Mouse (Mus musculus): ENCODE results near the gene Egflam.

Egflam gene

DNA sequence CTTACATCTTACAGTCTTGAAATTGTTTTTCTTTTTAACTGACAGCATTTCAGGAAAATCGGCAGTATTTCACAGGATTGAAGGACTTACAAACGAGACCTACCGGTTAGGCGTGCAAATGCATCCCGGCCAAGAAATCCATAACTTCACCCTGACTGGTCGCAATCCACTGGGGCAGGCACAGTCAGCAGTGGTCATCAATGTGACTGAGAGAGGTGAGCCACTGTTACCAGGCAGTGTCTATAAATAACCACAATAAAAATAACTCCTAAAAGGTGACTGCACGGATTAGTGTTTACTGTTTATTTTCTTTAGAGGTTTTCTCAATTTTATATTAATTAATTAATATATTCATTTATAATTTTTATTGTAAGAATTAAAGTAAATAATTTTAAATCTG, 224.8 kb downstream of the Egflam start:
- DNase-seq (ENCODE audit: low spot score), result no peak

DNA sequence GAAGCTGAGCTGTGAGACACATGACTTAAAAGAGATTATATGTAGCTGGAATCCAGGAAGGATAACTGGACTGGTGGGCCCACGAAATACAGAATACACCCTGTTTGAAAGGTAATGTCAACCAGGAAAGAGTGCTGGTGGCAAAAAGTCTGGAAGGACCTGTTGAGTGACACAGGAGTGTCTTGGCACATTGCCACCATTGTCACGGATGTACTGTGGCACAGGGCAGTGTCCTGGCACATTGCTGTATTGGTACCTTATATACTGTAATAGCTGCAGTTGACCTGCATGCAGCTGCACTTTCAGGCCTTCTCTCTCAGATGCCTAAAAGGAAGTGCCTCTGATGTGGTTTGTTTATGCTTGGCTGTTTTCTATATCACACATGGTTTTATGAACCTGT, 225.3 kb downstream of the Egflam start:
- no peak for DNase-seq (ENCODE audit: low spot score)

DNA sequence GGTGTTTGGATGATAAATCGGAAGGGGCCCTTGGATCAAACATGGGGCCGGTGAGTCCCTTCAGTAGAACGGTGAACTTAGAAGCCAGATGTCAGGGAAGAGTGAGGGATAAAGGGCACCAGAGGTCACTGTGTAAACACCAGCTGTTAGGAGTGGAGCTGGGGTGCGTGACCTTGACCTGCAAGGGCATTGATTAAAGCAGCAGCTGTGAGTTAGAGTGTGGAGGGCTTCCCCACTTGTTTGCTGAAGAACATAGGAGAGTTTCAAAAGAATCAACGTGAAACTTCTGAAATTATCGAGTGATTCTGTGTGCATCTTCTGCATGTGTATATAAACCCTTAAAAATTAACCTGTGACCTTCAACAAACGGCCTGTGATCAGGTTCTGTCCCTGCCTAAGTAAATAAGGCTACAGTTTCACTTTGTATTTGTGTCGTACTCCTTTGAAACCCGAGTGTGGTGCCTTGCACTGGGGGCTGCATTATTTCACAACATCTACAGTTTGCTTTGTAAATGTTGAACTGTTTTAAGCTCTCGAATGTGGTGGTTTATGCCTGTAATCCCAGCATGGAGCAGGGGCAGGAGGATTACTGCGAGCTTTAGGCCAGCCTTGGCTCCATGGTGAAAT, 230.2 kb downstream of the Egflam start:
- DNase-seq (ENCODE audit: low spot score), result no peak

DNA sequence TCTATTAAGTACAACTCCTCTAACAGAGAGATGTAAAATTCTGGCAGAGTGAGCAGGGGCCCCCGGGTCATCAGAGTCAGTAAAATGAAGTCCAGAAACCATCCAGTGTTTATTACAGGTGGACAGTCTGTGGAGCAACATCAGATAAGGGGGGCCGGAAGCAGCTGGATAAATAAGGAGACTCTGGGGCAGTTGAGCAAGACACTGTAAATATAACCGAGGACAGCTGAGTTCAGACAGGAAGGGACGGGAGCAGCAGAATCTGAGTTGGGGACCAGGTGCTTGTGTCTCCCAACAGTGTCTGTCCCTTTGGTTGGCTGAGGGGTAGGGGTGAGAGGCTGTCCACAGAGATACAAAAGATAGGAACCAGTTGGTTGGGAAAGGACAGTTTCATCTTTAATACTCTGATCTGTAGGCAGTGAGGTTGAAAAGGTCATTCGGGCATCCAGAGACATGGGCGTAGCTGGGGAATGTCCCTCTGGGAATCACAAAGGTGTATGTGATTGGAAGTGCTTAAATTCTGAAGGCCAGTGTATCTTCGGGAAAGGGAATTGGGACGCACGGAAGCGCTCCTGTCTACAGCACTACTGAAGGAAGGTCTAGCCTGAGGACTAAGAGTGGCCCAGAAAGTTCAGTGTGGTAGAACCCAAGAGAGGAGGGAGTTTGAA, 230.8 kb downstream of the Egflam start:
- no peak for DNase-seq (ENCODE audit: low spot score)

DNA sequence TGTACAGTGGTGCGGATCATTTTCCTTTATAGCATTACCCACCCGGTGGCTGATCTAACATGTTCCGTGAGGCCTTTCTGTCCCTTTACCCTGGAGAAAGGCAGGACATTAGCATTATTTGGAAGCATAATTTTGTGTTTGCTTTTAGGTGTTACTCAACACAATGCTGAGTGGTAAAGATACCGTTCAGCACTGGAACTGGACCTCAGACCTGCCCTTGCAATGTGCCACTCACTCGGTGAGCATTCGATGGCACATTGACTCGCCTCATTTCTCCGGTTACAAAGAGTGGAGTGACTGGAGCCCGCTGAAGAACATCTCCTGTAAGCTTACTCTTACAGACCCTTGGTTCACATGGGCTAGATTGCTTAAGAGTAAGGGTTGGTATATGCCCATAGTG, 231.5 kb downstream of the Egflam start:
- DNase-seq (ENCODE audit: low spot score), result no peak

DNA sequence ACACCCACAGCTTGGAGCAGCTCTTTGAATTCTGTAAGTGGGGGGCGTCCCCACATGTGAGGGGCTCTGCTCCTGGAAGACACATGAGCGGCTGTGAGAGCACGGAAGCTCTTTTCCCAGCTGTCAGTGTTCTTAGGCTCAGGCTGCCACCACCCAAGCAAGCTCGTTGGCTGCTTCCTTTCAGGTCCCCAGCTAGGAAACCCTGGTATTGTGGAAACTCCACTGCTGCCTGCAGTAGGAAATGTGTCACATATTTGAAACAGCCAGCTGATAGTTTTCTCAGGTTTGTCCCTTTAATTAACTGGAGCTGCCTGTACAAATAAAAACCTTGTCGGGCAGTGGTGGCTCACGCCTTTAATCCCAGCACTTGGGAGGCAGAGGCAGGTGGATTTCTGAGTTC, 234.3 kb downstream of the Egflam start:
- no peak for DNase-seq (ENCODE audit: low spot score)

DNA sequence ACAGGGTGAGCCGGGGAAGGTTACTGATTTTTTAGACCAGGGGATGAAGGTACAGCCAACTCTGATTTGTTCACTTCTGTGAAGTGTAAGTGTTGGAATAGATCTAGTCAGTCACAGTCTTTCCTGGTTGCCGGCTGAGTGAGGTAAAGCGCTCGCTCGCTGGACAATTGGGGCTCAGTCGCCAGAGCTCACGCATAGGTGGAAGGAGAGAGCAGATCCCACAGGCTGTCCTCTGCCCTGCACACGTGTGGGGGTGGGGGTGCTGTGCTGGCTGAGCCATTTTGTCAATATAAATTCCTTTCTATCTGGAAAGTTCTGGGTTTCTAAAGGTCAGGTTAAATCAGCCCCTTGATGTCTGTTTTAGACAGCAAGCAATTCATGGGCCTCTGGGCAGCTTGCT, 237.9 kb downstream of the Egflam start:
- no peak for DNase-seq (ENCODE audit: low spot score)

DNA sequence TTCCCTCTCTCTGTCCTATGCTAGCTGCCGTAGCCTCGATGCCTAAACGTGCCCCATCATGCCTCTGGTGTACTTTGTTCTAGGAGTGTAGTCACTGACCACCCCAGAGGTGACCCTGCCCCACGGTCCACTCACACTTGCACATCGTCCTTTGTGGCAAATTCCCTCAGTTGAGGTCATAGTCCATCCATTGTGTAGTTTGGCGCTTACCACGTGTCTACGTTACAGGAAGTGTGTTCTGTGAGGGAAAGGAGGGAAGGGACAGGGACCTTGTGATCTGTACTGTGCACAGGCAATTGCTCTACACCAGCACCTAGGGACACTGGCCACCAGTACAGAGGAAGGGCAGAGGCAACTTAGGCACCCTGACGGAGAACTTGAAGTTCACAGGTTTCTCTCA, 238.3 kb downstream of the Egflam start:
- no peak for DNase-seq (ENCODE audit: low spot score)

DNA sequence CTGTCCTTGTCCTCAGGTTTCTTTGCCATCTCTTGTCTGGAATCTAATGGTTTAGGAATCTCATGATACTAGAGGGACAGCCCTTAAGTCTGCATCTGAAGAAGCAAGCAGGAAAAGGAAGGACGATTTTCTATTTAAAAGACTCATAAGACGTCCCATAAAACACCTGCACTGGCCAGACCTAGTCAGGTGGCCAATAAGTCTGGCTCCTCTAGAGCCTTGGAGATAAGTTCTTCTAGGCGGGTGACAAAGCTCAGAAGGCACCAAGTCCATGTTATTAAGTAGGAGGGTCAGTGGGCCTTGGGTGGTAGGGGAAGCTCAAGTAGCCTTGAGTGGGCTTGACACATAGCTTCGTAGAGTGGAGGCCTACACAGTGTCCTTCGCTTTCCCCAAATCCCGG, 240.5 kb downstream of the Egflam start:
- no peak for DNase-seq (ENCODE audit: low spot score)

Measured in ovary, postnatal 10 days (tissue).